Mouse (Mus musculus) bone marrow macrophage, adult 2 months (primary cell): Measurements from ENCODE around the gene Rab19.

ENCODE experiments used
- CTCF ChIP-seq: IDR thresholded peaks from 2 replicates; pipeline ENCODE4 v1.5.1; 2012; ENCODE audit warnings: low read depth, mild to moderate bottlenecking, low read length, moderate library complexity
- POLR2A ChIP-seq: IDR thresholded peaks from 2 replicates; pipeline ENCODE4 v1.6.1; 2012; ENCODE audit warnings: mild to moderate bottlenecking, low read depth, low read length, borderline replicate concordance

GRCm38 (mm10) chr6:39341798-39342197 is 39.2 kb upstream of the Rab19 start:
- TF ChIP-seq CTCF: no peak
- TF ChIP-seq POLR2A: no peak
